Mouse (Mus musculus): ENCODE results near the gene Acta1.

The Acta1 gene

DNA sequence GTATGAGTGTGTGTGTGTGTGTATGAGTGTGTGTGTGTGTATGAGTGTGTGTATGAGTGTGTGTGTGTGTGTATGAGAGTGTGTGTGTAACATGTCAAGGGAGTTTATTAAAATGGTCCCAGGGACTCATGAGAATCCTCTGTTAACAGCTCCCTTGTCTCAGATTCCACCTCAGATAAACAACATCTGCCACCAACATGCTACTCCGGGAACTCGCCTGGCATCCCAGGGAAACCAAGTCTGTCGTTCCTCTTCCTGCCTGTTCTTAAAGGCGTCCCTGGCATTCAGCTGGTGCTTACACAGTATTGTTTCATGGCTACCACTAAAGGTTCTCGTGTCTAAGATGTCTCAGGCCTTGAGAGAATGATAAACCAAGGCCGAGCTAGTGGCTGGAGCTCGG is 50.2 kb downstream of the Acta1 start:
- no peak for DNase-seq (ENCODE audit: low spot score)

DNA sequence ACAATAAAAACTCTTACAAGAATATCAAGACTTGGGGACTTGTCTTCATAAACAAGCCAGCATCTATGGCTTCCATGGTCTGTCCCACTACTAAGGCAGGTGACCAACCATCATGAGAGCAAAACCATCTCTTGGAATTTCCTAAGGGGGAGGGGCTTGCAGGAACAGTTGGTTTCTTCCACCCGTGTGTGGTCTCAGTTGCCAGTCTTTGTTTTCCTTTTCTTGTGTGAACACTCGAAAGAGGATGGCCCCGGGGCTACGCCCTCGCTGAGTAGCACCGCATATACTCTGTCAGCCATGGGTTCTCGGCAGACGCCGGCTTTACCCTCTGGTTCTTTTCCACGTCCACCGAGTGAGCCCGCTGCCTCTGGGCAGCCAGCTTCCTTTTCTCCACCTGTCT is 52.5 kb downstream of the Acta1 start:
- DNase-seq (ENCODE audit: low spot score) = no peak
